8 mouse cellular contexts compared by ENCODE assay signal in the genomic region with DNA sequence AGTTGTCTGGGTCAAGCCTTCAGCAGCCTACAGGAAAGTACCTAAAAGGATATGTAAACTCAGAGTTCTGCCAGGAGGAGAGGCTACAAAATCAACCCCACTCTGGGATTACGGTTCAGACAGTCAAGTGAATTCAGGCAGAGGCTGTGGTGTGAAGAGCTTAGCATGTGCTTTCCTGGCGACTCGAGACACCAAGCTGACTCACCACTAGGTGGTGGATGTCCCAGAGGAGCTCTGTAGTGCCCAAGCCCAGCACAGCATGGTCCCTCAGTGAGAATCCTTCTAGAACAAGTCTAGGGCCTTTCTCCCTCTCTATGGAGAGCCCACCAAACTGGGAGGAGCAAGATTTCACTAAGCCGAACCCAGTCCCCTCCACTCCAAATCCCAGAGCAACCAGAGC. TPM values are rescaled to one million over a fixed set of nuclear protein-coding genes. Genes with fewer than 3 reads are reported as not detected.
DNase-seq lines count a peak whose midpoint lies in the region; ATAC-seq and TF ChIP-seq lines count a peak whose summit lies in the region.

No protein-coding gene starts in this region.

- no peaks in the 10 kb centered on the region for H3K4me1 ChIP-seq in spleen, adult 2 months (ENCODE audit: control insufficient read depth, insufficient read depth, insufficient read length)

- intact Hi-C loops in gastrocnemius, adult 2 months (cut with DNase I) = no loop called here

- no peak overlapping the region for H3K4me3 ChIP-seq in gastrocnemius, adult 2 months
- no peak overlapping the region for H3K4me3 ChIP-seq in spleen, adult 2 months (ENCODE audit: extremely low read depth, insufficient read depth, insufficient read length)

- TF ChIP-seq POLR2A in spleen, adult 2 months (IDR thresholded peaks at IDR 0.05; ENCODE audit: low read depth, low read length) = no peak

- no peak overlapping the region for H3K27ac ChIP-seq in gastrocnemius, adult 2 months
- no peak overlapping the region for H3K27ac ChIP-seq in spleen, adult 2 months (ENCODE audit: insufficient read depth, low read length)

- no peak for DNase-seq in gastrocnemius, adult 2 months
- DNase-seq in gastrocnemius, adult 18-20 months (ENCODE audit: low spot score) = no peak
- DNase-seq in spleen, adult 2 months (ENCODE audit: low read depth in 1 of 2, low spot score in 2 of 2) = no peak
- no peak for DNase-seq in spleen, postnatal 36 days (ENCODE audit: low spot score in 2 of 2)
- DNase-seq in thymus, postnatal 25 days = peak; percentile 21
- DNase-seq in natural killer cell, adult 2 months (ENCODE audit: low spot score in 2 of 2) = no peak
- no peak for DNase-seq in heart, adult 18-20 months

- peak; percentile 26 for TF ChIP-seq CTCF in gastrocnemius, adult 2 months (IDR thresholded peaks at IDR 0.05)
- TF ChIP-seq CTCF in spleen, adult 2 months (IDR thresholded peaks at IDR 0.05; ENCODE audit: extremely low read depth, insufficient read depth, insufficient read length, insufficient replicate concordance) = 0 out of 2 replicates have a peak, but pooled peaks have one; percentile 11

- H3K36me3 ChIP-seq in spleen, adult 2 months (ENCODE audit: control insufficient read depth, insufficient read depth, low read length) = no peaks in the 10 kb centered on the region

- 40% methylated on average over 4 of the region's 4 CpGs for WGBS in spleen, adult 2 months

- no peaks in the 10 kb centered on the region for H3K27me3 ChIP-seq in spleen, adult 2 months (ENCODE audit: control insufficient read depth, insufficient read depth, low read length)

- ATAC-seq in granulocyte monocyte progenitor cell, adult 5-6 weeks (replicated peaks; ENCODE audit: poor library complexity, severe bottlenecking) = peak; percentile 79

RNA-seq across cellular contexts. Expression of gene Fa2h, which starts 9.8 kb away (rescaled TPM):
- under 1 TPM; 0.48 to 0.50 TPM for total RNA-seq in gastrocnemius, adult 2 months (2021)
- under 1 TPM; 0.66 to 0.88 TPM for total RNA-seq in gastrocnemius, adult 18-20 months (2021)
- 0.07 and 0.12 TPM in 2 replicates for polyA plus RNA-seq in spleen, adult 2 months (2012; rRNA removed)
- total RNA-seq in granulocyte monocyte progenitor cell, adult 5-6 weeks (2014; fragmentation: Nextera tagmentation) = not detected in 2 replicates
- not detected in 2 replicates for total RNA-seq in granulocyte monocyte progenitor cell, adult 5-6 weeks (2017)
- total RNA-seq in heart, adult 18-20 months (2021) = under 1 TPM in 1 of 2 experiments, not detected in 1; 0.21 TPM
